Mouse (Mus musculus): ENCODE data around the gene Gm9887.

DNA sequence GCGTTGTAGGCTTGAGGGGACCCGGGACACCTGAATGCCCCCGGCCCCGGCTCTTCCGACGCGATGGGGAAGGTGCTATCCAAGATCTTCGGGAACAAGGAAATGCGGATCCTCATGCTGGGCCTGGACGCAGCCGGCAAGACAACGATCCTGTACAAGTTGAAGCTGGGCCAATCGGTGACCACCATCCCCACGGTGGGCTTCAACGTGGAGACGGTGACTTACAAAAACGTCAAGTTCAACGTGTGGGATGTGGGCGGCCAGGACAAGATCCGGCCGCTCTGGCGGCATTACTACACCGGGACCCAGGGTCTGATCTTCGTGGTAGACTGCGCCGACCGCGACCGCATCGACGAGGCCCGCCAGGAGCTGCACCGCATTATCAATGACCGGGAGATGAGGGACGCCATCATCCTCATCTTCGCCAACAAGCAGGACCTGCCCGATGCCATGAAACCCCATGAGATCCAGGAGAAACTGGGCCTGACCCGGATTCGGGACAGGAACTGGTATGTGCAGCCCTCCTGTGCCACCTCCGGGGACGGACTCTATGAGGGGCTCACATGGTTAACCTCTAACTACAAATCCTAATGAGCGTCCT, 573 bp upstream of the Gm9887 start:
- no peak for TF ChIP-seq GATA1 (IDR thresholded peaks at IDR 0.05; ENCODE audit: borderline replicate concordance, low read length)
- no peak for TF ChIP-seq FLI1 (IDR thresholded peaks at IDR 0.05; ENCODE audit: low read length)

All from megakaryocyte, embryonic 14.5 days (primary cell).